Mouse (Mus musculus) adipocyte (in vitro differentiated cells): ENCODE results near the gene Podxl2.

Source experiments
- DNase-seq: peaks from one replicate; pipeline ENCODE4 v3.0.0-alpha.2; 2016; ENCODE audit warnings: low spot score

Gene Podxl2

DNA sequence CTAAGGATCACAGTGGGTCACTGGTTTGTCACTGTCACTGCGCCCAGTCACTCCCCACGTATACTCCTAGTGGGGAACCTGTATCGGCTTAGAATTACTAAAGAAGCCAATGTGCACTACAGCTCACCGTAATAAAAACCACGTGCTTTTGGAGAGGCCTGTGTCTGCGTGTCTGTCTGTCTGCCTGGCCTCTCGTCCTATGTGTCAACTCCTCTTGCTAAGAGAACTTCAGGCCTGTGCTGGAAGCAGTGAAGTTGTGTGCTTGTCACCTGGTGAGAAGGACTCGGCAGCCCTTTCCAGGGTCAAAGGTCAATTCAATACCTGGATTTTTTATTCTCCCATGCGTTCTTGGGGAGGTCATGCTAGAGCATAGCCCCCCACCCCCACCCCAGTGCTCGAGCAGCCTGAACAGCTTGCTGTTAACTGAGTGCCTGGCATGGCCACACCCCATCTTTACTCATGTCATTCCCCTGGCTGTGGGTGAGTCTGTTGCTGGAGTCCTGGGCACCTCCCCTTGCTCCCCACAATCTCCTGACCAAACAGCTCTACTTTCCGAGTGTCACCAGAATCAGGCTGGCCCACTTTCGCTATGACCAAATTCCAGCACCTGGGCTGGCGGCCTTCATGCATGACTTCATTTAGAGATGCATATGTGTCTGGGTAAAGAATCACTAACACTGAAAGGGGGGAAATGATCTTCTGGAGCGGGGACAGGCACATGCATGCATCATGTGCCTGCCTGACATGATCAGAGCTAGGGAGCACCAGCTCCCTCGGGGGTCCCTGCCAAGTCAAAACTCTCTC, 46.4 kb downstream of the Podxl2 start:
- no peak for DNase-seq

DNA sequence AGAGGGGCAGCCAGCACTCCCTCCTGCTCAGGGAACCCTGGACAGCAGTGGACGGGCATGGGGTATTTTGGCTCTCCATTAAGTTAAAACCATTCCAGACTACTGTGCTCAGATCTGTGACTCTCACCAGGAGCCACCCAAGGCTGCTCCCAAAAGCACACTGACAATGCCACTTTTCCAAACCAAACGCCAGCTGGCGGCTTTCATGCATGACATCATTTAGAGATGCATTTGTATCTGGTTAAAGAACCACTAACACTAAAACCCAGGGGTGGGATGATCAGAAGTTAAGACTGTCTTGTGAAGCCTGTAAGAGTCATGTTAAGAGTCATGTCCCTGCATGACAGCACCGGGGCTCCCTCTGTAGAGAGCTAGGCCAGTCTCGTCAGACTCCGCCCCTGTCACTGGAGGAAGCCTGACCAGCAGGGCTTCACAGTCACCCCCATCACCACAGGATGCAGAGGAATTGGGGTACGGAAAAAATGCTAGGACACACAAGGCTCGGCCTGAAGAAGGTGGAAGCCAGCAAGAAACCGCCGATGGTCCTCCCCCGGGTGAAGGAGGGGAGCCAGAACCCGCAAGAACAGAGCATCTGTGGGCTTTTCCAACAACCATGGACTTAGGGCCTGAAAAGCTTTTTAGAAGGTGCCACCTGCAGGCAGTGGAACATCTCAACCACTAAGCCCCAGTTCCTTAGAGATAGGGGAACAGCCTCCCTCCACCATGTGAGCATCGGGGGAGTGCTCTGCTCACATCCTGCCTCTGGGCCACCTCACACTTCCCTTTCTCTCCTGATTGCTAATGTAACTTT, 47.2 kb downstream of the Podxl2 start:
- no peak for DNase-seq

DNA sequence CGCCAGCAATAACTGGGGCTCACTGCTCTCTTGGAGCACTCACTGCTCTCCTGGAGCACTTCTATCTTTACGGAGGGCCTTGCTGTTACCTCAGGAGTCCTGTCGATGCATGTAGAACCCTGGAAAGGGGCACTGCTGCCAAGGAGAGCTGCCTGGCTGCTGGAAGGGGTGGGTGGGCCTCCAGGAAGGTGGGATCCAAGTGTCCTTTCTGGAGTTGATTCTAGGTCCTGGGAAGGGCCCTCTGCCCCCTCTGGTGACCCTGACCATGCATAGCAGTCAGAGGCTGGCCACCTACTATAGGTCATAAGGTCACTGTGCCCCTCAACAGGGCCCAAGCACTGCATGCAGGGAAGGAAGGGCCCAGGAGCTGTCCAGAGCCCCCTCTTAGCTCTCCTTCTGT, 47.9 kb downstream of the Podxl2 start:
- DNase-seq: no peak

DNA sequence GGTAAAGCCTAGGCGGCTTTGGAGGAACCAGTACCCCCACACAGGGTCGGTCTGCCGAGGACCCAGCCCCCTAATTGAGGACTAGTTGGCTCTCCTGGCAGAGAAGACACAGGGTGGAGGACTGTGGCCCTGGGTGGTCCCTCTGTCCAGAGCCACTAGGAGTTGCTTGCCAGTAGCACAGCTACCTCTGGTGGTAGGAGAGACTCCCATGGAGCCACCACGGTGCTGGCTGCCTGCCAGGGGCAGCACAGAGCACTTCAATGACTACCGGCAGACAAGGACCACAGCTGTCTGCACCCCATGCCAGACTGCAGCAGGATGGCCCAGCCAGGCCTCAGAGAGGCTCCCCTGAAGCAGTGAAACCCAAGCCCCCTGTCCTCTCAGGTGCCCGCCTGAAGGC, 48.3 kb downstream of the Podxl2 start:
- no peak for DNase-seq

DNA sequence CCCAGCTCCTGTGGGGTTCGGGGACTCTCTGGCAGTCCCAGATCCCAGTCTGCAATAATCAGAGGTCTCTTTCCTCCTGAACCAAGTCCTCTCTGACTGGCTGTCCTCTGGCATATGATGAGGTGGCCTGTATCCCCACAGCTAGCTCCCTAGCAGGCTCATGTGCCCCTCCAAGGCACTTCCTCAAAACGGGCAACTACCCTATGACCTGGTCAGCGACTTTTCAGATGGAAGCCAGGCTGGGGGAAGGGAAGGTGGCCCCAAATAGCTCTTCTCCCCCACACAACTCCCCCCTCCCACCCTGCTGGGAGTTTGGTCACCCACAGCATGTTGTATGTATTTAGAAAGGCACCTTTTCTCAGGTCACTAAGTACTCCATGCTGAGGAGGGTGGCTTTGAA, 48.8 kb downstream of the Podxl2 start:
- no peak for DNase-seq

DNA sequence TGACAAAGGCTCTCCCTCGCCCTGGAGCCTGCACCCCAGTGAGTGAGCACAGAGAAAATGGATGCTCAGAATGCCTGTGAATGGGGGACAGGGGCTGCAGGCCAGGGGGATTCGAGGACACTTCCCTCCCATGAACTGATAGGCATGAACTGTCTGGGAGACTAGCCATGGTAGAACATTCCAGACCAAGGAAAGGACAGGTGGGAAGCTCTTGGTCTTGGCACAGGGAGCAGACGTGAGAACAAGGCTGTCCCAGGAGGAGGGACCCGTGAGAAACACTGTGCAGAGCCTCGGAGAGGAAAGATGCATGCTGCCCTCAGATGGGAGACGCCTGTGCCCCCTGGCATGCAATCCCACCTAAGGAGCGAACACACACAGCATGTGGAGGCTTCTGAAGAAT, 50.7 kb downstream of the Podxl2 start:
- no peak for DNase-seq

DNA sequence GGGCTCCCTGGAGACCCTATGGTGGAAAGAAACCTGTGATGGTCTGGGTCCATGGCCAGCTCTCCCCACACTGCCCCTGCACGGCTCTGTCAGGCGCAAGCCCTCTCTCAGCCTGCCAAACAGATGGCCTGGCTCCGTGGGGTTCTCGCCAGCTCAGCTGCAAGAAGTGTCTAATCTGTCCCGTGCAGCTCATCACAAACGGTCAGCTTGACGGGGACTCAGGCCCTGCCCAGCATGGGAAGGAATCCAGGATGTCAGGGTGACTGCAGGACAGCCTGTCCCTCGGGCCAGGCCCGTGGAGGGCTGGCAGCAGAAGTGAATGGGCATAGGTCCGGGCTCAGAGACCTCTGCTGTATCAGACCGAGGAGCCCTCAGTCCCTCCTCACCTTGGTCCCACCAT, 52.9 kb downstream of the Podxl2 start:
- DNase-seq: peak; percentile 56

DNA sequence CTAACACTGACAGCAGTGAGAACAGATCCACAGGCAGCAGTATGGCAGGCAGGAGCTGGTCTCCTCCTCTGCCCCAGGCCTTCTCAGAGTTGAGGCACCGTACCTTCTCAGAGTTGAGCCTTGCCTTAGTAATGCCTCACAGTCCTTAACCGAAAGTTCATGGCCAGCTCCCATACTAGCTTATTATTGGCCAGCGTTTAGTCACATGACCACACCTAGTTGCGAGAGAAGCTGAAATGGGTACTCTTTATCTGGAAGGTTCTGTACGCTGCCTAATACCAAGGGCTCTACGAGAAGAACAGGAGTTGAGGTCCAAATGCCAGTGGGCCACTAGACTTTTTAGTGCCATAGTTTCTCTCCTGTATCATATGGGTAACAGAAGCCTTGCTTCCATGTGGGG, 53.5 kb downstream of the Podxl2 start:
- no peak for DNase-seq

DNA sequence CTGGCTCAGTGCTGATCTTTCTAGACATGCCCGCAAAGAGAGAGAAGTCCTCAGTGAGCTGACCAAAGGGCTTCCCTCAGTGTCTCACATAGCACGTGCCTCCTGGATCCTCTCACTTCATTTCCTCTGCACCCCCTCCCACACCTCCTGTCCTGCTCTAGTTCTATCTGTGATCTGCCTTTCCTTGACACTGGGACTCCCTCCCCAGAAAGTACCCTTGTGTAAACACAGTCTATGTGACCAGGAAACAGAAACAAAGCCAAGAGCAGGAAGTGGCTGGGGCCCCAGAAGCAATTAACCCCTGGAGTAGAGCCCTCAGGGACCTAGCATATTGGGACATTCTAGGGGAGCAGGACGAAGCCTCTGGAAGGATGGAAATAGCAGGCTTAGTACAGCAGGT, 54.0 kb downstream of the Podxl2 start:
- DNase-seq: no peak

DNA sequence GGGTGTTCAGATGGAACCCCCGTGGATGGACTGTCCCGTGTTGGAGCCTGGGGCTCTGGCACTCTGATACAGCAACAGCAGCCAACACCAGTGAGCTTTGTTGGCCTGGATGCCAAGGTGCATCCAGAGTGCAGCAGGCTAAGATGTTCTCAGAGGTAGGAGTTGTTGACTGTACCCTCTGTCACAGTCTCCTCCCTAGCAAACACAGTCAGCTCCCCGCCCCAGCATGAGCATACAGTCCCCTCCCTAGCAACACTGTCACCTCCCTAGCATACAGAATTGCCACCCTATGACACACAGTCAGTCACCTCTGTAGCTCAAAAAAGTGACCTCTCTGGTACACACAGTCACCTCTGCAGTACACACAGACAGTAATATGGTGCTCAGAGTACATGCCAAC, 57.9 kb downstream of the Podxl2 start:
- no peak for DNase-seq

DNA sequence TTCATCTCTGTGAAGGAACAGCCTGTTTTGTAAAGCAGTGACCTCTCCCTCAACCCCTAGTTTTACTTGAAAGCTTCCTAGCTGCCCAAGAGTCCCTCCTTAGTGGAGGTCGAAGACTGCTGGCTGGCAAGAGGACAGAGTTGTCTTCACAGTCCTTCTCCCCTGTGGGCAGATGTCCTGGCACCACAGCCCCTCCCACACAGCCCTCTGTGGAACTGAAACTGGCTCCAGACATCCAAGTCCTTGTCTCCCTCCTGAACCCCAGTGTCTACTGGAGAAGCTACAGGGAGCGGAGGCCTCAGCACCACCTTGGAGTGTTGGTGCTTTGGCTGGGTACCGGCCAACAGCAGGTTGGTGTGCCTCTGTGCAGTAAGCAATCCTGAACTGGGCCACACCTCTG, 59.4 kb downstream of the Podxl2 start:
- no peak for DNase-seq

DNA sequence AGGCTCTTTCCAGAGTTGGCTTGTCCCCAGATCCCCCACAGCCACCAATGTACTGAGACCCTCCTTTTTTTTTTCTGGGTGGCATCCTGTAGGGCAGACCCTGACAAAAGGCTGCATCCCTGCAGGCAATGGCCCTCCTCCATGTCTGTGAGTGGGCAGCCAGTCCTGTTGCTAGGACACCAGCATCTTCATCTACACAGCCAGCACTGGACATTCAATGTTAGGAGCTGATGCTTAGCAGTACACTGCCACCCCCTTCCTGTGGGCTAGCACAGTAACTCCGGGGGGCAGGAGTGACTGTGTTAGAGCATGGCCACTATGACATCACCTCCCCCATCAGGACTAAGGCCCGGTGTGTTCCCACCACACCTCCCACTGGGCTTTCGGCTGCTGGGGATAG, 59.8 kb downstream of the Podxl2 start:
- no peak for DNase-seq

DNA sequence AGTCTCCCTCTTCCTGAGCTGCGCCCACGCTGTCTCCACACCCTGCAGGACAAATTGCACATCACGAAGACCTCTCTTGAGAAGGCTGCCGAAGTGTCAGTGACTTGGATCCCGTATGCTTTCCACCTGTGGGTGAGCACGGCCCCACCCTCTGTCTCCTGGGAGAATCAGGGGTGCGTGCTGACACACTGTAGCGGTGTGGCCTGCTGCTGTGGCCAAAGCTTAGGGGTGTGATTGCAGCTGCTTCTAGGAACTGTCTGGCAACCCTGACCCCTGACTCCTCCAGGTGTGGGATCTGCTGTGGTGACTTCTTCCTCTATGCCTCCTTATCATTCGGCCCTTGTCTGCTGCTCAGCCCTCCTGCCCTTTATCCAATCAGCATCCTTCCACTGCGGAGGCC, 61.0 kb downstream of the Podxl2 start:
- no peak for DNase-seq

DNA sequence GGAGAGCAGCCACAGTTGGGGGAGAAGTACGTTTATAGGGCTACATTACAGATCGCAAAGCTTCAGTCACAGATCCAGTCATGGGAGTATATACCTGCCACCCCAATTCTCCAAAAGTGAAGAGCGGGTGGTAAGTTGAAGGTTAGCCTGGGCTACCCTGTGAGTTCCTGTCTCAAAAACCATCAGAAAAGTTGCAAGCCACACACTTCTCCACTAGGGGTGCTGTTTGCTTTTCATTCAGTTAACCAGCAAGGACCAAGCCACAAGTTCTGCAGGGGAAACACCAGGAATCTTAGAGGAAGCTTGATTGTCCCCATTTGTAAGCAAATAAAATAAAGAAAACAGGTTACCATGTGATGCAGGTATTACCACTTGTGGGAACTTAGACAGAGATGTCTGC, 62.0 kb downstream of the Podxl2 start:
- peak; percentile 74 for DNase-seq

DNA sequence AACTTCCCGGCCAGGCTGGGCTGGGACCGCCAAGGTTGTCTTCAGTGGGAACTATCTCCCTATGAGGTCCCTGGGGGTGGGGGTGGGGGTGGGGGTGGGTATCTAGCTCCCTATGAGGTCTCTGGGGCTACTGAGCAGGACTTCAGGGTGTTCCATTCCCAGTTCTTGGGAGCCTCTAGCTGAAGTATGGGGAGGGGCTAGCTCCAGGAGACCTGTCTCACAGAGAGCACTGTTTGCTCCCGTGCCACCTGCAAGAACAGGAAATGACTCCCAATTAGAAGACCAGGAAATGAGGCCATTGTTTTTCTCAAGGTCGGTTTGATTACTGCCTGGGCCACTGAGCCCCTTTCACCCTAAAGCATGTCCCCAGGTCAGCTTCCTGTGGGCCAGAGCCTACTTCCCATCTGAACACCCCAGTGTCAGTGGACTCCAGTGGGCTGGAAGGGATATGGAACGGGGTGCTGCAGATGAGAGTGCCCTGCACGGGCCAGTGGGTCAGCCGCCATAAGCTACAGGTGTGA, 62.9 kb downstream of the Podxl2 start:
- no peak for DNase-seq

DNA sequence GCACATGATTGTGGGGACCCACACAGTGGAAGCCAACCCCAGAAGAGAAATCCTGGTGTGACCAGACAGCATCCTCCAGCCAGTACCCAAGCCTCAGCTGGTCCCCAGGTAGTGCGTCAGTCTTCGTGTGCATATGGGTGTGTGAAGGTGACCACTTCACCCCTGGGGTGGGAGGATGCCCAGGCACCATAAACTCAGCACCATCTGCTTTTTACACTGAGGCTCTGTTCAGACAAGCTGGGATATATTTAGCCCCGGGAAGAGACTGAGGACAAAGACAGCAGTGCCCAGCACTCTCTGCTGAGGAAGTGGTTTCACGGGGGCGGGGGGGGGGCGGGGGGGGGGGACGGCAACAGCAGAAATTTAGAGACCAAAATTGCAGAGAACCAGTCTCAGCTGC, 63.4 kb downstream of the Podxl2 start:
- no peak for DNase-seq

DNA sequence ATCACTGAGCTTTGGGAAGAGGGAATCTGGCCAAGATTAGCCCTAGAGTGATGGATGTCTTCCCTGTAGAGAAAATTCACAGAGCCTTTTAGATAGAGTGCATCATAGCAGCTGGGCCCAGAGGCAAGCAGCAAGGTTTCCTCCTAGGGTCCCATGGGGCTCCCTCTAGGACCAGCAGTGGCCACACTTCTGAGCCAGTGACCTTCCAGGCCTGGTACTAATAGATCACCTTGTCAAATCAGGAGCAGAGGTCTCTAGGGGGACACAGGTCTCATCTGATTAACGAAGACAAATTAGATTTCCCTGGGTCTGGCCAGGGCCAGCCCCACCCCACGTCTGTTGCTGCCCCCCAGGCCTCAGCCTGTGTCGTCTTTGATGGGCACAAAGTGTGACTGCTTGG, 64.6 kb downstream of the Podxl2 start:
- no peak for DNase-seq

DNA sequence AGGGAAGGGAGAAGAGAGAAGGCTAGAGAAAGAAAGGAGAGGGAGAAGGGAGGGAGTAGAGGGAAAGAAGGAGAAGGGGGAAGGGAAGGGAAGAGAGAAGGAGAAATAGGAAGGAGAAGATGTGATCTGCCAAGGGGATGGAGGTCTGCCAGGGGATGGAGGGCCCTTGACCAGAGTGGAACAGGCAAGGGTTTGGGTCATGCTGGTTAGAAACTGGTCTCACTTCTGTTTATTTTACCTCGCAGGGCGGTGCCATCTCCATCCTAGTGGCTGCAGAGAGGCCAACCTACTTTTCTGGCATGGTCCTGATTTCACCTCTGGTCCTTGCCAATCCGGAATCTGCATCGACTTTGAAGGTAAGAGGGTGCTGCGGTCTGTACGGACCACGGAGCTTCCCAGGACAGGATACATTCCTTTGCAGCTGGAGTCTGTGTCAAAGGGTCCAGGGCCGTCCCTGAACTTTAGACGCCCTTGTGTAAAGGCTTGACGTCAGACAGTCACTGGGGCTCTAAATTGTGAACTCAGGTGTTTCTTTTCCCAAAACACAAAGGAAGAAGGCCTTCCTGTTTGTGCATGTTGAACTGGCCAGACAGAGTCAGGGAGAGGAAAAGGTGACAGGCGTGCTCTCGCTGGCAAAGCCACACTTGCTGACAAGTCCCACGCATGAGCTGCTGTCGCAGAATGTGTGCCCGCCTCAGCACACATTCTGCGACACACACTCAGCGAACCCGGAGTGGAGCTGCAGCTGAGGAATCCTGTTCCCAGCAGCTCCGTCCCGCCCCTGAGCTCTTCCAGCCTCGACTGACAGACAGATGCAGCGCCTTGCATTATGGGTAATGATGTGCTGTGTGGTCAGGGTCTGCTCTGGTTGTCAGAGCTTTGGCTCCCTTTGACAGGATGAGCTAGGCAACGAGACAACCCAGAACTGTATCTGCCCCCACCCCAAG, 65.5 kb downstream of the Podxl2 start:
- DNase-seq: no peak

DNA sequence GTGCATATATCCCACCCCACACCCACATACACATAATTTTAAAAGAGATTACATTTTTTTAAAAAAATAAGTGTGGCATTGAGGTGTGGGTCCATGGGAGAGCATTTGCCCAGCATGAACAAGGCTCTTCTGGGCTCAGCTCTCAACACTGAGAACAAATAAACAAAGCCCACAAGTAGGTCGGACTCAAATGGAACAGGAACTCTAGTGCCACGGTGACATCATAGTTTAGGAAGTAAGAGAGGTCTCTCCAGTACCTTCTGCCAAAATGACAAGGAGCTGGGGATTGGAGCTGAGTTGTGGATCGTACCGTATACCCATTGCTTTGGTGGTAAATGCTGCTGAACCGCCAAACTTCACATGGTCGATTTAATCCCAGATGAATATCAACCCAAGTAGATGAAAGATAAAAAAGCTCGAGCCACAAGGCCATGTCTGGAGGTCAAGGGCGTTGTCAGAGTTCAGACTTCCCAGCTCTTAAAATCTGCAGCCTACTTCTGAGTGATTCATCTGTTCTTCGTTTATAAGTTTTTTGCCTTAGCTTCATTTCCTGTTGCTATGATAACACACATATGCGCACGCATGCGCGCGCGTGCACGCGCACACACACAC, 69.8 kb downstream of the Podxl2 start:
- no peak for DNase-seq

DNA sequence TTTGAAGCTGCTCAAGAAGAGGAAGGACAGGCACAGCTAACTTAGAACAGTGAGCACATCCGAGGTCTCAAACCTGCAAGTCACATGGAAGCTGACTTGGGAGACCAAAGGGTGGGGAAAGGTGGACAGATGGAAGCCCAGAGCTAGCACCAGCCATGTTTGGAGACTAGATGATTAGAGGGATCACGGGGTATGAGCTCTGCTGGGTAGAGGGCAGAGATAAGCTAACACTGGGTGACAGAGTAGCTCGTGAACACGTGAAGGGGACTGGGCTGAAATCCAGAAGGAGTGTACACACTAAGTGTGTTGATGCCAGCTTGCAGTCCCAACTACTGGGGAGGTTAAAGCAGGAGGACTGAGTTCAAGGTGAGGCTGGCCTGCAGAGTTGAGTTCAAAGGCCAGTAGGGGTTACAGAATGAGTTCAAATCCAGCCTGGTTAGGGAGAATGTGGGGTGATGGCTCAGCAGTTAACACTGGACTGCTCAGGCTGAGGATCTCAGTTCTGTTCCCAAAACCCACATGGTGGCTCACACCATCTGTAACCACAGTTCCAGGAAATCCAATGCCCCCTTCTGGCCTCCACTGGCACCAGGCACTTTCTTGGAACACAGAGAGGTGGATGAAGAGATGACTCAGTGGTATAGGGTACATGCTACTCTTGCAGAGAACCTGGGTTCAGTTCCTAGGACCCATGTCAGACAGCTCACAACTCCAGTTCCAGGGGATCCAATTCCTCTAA, 70.7 kb downstream of the Podxl2 start:
- no peak for DNase-seq

DNA sequence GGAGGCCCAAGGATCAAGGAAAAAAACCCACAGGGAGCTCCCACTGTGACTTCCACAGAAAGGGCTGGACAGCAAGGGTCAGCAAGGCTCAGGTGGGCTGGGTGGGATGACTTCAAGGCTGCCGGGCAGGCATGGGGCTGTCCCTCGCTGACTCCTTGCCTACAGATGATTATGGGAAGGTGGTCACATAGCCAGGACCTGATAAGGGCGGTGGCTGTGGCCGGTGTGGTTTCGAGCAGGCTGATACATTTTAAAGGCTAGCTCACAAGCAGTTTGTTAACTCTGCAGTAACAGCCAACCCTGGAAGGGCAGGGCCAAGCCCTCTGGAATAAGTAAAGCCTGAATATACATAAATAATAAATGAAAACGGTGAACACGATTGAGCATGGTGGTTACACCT, 71.8 kb downstream of the Podxl2 start:
- no peak for DNase-seq
